Mouse (Mus musculus) bone marrow macrophage, adult 2 months (primary cell): Measurements from ENCODE around the gene Gstt1.

ENCODE experiments used
- CTCF ChIP-seq: IDR thresholded peaks from 2 replicates; pipeline ENCODE4 v1.5.1; 2012; ENCODE audit warnings: low read depth, mild to moderate bottlenecking, low read length, moderate library complexity
- POLR2A ChIP-seq: IDR thresholded peaks from 2 replicates; pipeline ENCODE4 v1.6.1; 2012; ENCODE audit warnings: mild to moderate bottlenecking, low read depth, low read length, borderline replicate concordance

DNA sequence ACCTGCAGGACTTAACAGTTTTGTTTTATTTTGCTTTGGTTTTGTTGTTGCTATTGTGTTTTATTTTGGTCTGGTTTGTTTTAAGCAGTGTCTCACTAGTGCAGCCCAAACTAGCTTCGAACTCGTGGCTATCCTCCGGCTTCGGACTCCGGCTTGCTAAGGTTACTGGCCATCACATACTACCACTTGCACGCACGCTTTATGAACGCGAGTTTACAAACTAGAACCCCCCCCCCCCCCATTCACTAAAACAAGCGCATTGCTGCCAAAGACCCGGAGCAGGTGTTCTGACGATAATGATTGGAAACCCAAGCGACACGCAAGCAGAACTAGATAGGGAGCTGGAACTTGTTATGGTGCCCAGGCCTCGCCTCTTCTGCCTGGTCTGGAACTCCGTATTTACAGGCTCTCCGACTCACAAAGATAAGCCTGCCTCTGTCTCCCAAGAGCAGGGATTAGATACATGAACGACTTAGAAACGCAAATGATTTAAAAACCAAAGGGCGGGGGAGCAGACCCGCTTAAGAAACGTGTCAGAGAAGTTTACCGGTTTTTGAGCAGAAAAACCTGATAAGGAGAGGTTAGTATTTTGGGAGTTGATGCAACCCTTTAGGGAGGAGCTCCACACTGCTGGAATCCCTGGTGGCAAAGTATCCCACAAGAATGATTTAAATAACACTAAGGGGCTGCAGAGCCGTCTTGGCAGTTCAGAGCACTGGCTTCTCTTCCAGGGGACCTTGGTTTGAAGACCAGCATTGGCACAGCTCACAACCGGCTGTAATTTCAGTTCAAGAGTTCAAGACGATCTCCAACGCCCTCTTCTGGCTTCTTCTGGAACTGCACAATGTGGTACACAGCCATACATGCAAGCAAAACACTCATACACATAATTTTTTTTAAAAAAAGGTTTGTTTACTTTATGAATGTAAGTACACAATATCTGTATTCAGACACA, 33.6 kb downstream of the Gstt1 start:
- TF ChIP-seq POLR2A, result no peak
- peak; percentile 72 for TF ChIP-seq CTCF
